Mouse (Mus musculus) urinary bladder, postnatal 25 days (tissue): Measurements from ENCODE around the gene Gm10377.
"Not testable (repeated sequence)": the region's sequence is repeated elsewhere in the genome, so short reads cannot be mapped to it uniquely, and the experiment has no call there.

Source experiments
- DNase-seq: peaks from one replicate; pipeline ENCODE4 v3.0.0; 2022; ENCODE audit warnings: low spot score

Gene Gm10377

DNA sequence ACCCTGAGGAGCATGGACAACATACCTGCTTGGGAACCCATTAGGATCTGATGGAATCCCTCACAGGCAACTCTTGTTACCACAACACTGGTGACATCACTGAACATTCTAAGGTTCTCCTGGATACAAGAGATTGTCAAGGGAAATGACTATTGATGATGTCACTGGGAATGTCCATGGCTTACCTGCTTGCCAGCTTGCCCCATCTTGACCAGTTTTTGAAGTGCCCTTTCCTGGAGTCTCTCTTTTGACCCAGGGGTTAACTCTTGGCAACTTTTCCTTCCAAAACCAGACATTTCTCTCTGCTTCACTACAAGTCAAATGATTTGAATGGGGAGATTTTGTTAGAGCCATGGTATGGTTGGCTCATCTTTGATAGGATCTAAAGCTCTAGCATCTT is at the start of gene Gm10377:
TSS of gene Gm10377 (minus strand) at position 101 of the 400 bp plus-strand sequence.
- not testable (repeated sequence) for DNase-seq

GRCm38 (mm10) chr14:42768721-42769120 is 29.1 kb downstream of the Gm10377 start, which contains the start of gene Gm3015:
Gene Gm3015, minus strand, starts transcription at chr14:42768821.
- DNase-seq: not testable (repeated sequence)
